Mouse (Mus musculus) stomach, embryonic 14.5 days (tissue): ENCODE results near the gene Hs1bp3. TPM values are rescaled to one million over a fixed set of nuclear protein-coding genes. Genes with fewer than 3 reads are reported as not detected.

Experiments used
- ATAC-seq: fragments of 200-750 bp; cut with Nextera tagmentation; 2 replicates; pipeline ENCODE4 v1.8.0; 2017; ENCODE audit warnings: low read depth, moderate TSS enrichment; ENCODE audit not compliant: insufficient number of reproducible peaks, insufficient read depth, low FRiP score
- H3K27ac ChIP-seq: fragments of 300-500 bp; sonication (generic); 2 replicates; pipeline ENCODE4 v1.5.1; 2014; ENCODE audit warnings: mild to moderate bottlenecking, low read length, moderate library complexity, mixed read lengths
- H3K27me3 ChIP-seq: fragments of 300-500 bp; sonication (generic); 2 replicates; pipeline ENCODE4 v1.6.1; 2014; ENCODE audit warnings: low read length, control low read depth, mixed read lengths; ENCODE audit not compliant: control insufficient read depth, insufficient read depth
- H3K36me3 ChIP-seq: fragments of 300-500 bp; sonication (generic); 2 replicates; pipeline ENCODE4 v1.6.1; 2014; ENCODE audit warnings: mild to moderate bottlenecking, control low read depth, low read length, moderate library complexity, mixed read lengths; ENCODE audit not compliant: control insufficient read depth, insufficient read depth
- H3K4me1 ChIP-seq: fragments of 300-500 bp; sonication (generic); 2 replicates; pipeline ENCODE4 v1.6.1; 2014; ENCODE audit warnings: low read length, control low read depth, mixed read lengths; ENCODE audit not compliant: control insufficient read depth, insufficient read depth
- H3K4me2 ChIP-seq: fragments of 300-500 bp; sonication (generic); replicated peaks from 2 replicates; pipeline ENCODE4 v1.6.1; 2014; ENCODE audit warnings: low read depth, low read length, control low read depth
- H3K4me3 ChIP-seq: fragments of 300-500 bp; sonication (generic); 2 replicates; pipeline ENCODE4 v1.5.1; 2014; ENCODE audit warnings: low read depth, low read length, control low read depth
- H3K9ac ChIP-seq: fragments of 300-500 bp; sonication (generic); replicated peaks from 2 replicates; pipeline ENCODE4 v1.6.1; 2014; ENCODE audit warnings: low read depth, mild to moderate bottlenecking, control low read depth, low read length, moderate library complexity, mixed read lengths
- H3K9me3 ChIP-seq: fragments of 300-500 bp; sonication (generic); 2 replicates; pipeline ENCODE4 v1.6.1; 2016; ENCODE audit warnings: low read depth, low read length, control low read depth; ENCODE audit not compliant: control insufficient read depth
- WGBS: fragments of 180-500 bp; shearing (Covaris S2); extraction: QIAGEN DNeasy Blood & Tissue Kit; methylation state at CpG from one replicate; pipeline ENCODE4 v1.1.7; 2014; 5-methylcytosine and 5-hydroxymethylcytosine counted together
- polyA plus RNA-seq: library from polyadenylated mRNA; unstranded; fragments of >200 nt; fragmentation: Nextera tagmentation; extraction: Ambion mirVana; gene quantifications from 2 replicates; pipeline ENCODE4 v1.2.1, GENCODE M21; 2014

Gene Hs1bp3
- polyA plus RNA-seq, 1 experiment from 2014 or later: 11.2 TPM

DNA sequence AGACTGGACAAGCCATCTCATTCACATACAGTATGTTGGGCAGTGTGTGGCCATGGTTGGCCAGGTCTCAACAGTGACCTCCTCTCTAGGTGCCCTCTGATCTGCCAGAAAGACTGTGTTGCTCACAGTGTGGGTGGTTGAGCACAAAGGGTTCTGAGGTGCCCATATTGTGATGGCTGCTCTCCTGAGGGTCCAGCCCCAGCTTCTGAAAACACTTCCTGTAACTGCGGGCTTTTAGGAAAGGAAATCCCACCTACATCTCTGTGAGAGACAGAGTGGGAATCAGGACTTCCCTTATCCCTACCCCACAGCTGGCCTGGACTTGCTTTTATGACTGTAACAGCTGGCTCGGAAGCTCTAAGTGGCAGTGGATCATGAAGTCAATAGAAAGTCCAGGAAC lies 68.7 kb downstream of the Hs1bp3 start:
- Histone ChIP-seq H3K9me3 (no peaks in the 10 kb centered on the region), H3K4me1 (peaks cover 15% of the 10 kb centered on the region), H3K9ac (no peak overlapping the region), H3K27ac (no peak overlapping the region), H3K36me3 (no peaks in the 10 kb centered on the region), H3K4me3 (no peak overlapping the region), H3K4me2 (no peak overlapping the region), H3K27me3 (no peaks in the 10 kb centered on the region)
- 72% methylated on average over 2 of the region's 2 CpGs for WGBS
- ATAC-seq: no peak

DNA sequence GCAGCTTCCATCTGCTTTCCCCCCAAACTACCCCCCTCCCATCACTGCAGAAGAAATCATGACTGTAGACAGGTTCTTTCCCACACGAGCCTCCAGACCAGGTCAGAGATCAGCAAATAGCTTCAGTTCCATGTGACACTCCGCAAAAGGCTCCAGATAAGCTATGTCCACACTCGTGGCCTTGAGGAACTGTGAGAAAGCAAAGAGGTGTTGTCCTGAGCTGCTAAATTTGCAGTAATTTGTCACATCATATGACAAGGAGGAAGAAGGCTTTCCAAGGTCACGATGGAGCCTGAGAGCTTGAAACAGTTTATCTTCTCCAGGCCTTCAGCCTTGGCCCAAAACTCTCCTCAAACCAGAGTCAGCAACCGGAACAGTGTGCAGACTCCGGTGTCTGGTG lies 70.6 kb downstream of the Hs1bp3 start:
- no peaks in the 10 kb centered on the region for H3K9me3 ChIP-seq
- WGBS: 52% methylated on average over 6 of the region's 6 CpGs
- no peaks in the 10 kb centered on the region for H3K36me3 ChIP-seq
- no peaks in the 10 kb centered on the region for H3K27me3 ChIP-seq
- ATAC-seq: no peak
- no peak overlapping the region for H3K9ac ChIP-seq
- H3K4me1 ChIP-seq: peaks cover 15% of the 10 kb centered on the region
- H3K27ac ChIP-seq: no peak overlapping the region
- H3K4me2 ChIP-seq: no peak overlapping the region
- no peak overlapping the region for H3K4me3 ChIP-seq

DNA sequence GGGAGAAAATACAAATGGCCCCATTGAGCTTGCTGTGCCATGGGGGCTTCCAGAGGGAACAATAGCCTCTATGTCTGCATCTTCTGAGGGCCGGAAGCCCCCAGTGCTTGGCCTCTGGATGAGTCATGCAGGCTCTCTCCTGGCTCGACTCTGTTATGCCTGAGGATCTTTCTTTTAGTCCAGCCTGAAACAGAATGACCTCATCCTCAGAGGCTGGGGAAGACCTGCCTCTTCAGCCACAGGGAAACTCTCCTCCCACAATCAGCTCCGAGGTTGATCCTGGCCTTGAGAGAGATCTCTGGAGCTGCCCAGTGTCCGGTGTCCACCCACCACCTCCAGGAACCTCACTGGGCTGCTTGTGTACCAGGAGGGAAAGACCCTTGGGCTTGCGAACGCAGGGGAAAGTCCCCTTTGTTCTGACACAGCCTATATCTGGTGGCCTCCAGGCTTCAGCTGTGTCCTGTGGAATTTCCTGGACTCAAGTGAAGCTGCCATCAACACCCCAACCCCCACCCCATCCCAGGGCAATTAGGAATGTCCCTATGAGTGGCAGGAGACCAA lies 73.3 kb downstream of the Hs1bp3 start:
- Histone ChIP-seq H3K9ac (no peak overlapping the region), H3K4me3 (no peak overlapping the region), H3K27me3 (no peaks in the 10 kb centered on the region), H3K36me3 (no peaks in the 10 kb centered on the region), H3K27ac (peak overlapping the region; percentile 69), H3K4me2 (no peak overlapping the region), H3K4me1 (peaks cover 8% of the 10 kb centered on the region; the same call in 1 of the 2 replicates), H3K9me3 (no peaks in the 10 kb centered on the region)
- 60% methylated on average over 6 of the region's 6 CpGs for WGBS
- ATAC-seq: peak; percentile 74; the same call in 1 of the 2 replicates

DNA sequence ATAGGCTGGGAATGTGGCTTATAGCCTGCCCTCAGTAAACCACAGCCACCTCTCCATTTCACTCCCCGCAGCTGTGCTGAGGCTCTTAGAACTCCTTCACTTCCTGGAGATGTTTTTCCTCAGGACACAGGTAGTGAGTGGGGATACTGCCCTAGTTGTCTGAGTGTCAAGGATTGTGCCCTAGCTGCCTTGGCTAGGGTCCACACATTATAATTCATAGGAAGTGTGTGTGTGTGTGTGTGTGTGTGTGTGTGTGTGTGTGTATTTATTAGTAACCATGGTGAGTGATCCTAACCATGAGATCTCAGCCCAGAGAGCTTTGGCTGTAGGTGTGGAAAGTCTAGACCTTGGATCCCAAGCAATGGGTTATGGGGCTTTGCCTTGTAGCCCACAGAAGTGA lies 74.0 kb downstream of the Hs1bp3 start:
- WGBS: 81% methylated on average over 1 of the region's 1 CpGs
- H3K9me3 ChIP-seq: no peaks in the 10 kb centered on the region
- H3K4me2 ChIP-seq: no peak overlapping the region
- peaks cover 8% of the 10 kb centered on the region; the same call in 1 of the 2 replicates for H3K4me1 ChIP-seq
- H3K36me3 ChIP-seq: no peaks in the 10 kb centered on the region
- no peak overlapping the region for H3K4me3 ChIP-seq
- no peak for ATAC-seq
- peak overlapping the region; percentile 69; the same call in 1 of the 2 replicates for H3K27ac ChIP-seq
- H3K27me3 ChIP-seq: no peaks in the 10 kb centered on the region
- no peak overlapping the region for H3K9ac ChIP-seq

DNA sequence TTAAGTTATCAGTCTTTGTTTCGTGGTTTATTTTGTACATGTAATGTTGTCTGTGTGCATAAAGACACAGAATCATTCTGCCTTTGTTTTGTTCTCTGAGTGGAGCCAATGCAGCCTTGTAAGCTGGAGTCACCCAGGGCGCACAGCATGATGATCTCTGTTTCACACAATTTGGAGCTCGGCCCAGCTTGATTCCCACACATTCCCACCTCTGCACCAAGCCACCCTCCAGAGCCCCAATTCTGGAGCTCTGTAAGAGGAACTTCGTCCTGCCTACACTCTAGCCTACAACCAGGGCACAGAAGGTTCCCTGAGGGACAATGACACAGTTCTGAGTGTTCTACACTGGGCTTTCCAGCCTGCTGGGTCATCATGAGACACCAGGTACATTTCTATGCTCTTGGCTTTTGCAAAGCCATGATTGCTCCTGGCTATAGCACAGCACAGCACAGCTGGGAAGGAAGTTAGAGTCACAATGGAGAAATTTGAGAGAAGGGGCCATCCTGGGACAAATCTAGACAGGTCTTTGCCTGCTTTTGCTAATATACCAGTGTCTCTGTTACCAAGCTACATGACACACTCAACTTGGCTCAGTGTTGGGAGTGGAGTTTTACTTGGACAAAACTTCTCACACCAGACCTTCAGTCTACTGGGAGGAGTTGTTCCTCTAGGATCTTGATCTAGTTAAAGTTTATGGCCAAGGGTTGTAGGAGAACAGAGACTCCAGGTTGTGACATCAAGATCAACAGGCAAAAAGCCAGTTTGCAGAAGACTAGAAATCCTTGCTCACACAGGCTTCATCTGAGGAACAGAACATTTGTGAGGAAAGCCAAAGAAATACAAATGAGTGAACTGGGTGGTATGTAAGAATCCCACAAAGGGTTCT lies 75.5 kb downstream of the Hs1bp3 start:
- no peaks in the 10 kb centered on the region for H3K27me3 ChIP-seq
- H3K4me1 ChIP-seq: peaks cover 8% of the 10 kb centered on the region; the same call in 1 of the 2 replicates
- no peak for ATAC-seq
- H3K9me3 ChIP-seq: no peaks in the 10 kb centered on the region
- WGBS: 85% methylated on average over 4 of the region's 4 CpGs
- H3K36me3 ChIP-seq: no peaks in the 10 kb centered on the region
- H3K27ac ChIP-seq: no peak overlapping the region
- no peak overlapping the region for H3K9ac ChIP-seq
- H3K4me3 ChIP-seq: no peak overlapping the region
- H3K4me2 ChIP-seq: no peak overlapping the region

DNA sequence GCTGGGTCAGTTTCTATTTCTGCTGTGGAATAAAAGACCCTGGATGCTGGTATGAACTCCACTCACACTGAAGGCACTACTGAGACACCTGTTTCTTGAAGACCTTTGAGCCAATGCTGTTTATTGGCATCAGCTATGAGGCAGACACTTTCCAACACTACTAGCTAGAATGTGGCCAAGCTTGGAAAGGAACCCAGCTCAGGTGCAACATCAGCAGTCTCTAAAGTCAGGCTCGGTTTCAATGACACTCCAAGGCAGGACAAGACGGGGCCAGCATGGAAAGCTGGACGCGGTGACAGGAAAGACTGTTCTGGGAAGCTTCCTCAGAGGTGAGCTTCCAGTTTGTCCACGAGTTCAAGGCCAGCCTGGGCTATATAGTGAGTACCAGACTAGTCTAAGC lies 80.0 kb downstream of the Hs1bp3 start:
- whole genome bisulfite sequencing: 84% methylated on average over 5 of the region's 5 CpGs
- Histone ChIP-seq H3K9me3 (no peaks in the 10 kb centered on the region), H3K4me3 (no peak overlapping the region), H3K27ac (no peak overlapping the region), H3K4me1 (peaks cover 5% of the 10 kb centered on the region; the same call in 1 of the 2 replicates), H3K27me3 (no peaks in the 10 kb centered on the region), H3K36me3 (no peaks in the 10 kb centered on the region), H3K9ac (no peak overlapping the region), H3K4me2 (no peak overlapping the region)
- no peak for ATAC-seq

Other genes starting within 250 kb of the Hs1bp3 start
- gene Ldah, start 105.3 kb upstream of the Hs1bp3 start, polyA plus RNA-seq: 68.3 and 79.5 TPM in 2 replicates
- not detected in 2 replicates for gene Gdf7, start 11.5 kb upstream of the Hs1bp3 start, polyA plus RNA-seq
- 52.8 and 58.5 TPM in 2 replicates for gene Rhob, start 186.6 kb downstream of the Hs1bp3 start, polyA plus RNA-seq